Mouse (Mus musculus) embryonic stem cell, embryonic (primary cell): ENCODE data around the gene Hjurp.

Experiments
- CTCF ChIA-PET, 4 experiments: fragments of 300-600 bp in 2 of 4; fragments of 350-600 bp in 2 of 4; sonication (Branson Sonifier 250); formaldehyde crosslinking; loops; one replicate each; lab custom pipeline; 2022; ENCODE audit warnings: inconsistent platforms in 2 of 4; lab: Charles Lee
- POLR2A ChIA-PET, 4 experiments: fragments of 300-600 bp in 2 of 4; fragments of 350-600 bp in 2 of 4; sonication (Branson Sonifier 250); formaldehyde crosslinking; loops; one replicate each; lab custom pipeline; 2022; ENCODE audit warnings: antibody characterized with exemption in 4 of 4, inconsistent platforms in 1 of 4; lab: Charles Lee

Hjurp gene

GRCm38 (mm10) chr1:88301121-88302014 lies 23.9 kb upstream of the Hjurp start:
- POLR2A ChIA-PET, result interaction anchor here in 1 of 4 experiments (0.9 to 3.8 kb wide), 7 partner anchors 13 to 111 kb away, joined by 3 to 15 read pairs (median 3); partner anchors contain the start of genes Hjurp and Trpm8
- CTCF ChIA-PET, result interaction anchor here (0.5 to 4.4 kb wide), 25 partner anchors 9 to 419 kb away, joined by 3 to 73 read pairs (median 4); no protein-coding TSS in a partner anchor

DNA sequence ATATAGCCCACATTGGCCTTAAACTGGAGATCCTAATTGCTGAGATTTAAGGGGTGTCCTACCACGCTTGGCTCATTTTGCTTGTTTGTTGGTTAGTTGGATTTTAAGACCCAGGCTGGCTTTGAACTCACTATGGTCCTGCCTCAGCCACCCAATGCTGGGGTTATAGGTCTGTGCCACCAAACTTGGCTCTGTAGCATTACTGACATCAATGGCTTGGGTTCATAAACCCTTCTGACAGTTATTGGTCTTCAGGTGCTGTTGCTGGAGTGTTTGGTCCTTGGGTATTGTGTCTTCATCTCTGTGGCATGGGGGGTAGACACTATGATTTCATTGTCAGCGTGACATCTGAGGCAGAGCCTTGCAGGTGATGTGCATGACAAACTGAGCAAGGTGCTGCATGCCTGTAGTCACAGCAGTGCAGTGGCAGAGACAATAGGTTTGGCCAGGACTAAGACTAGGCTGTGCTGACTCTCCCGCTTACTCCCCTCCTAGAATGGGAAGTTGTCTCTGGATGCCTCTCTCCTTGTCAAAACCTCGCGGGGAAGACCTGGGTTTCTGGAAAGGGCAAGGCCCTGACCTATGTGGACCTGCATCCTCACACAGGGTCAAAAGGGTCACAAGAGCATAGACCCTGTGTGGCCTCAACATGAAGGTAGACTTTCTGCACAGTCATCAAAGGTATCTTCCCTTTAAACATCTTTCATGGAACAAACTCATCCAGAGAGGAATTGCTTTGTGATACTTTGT lies 23.0 kb upstream of the Hjurp start:
- POLR2A ChIA-PET, result interaction anchor here in 1 of 4 experiments (0.9 to 3.8 kb wide), 5 partner anchors 12 to 35 kb away, joined by 3 to 15 read pairs (median 3); partner anchors contain the start of genes Hjurp and Trpm8
- CTCF ChIA-PET, result interaction anchor here in 3 of 4 experiments (0.5 to 4.4 kb wide), 16 partner anchors 8 to 195 kb away, joined by 3 to 73 read pairs (median 9); no protein-coding TSS in a partner anchor

DNA sequence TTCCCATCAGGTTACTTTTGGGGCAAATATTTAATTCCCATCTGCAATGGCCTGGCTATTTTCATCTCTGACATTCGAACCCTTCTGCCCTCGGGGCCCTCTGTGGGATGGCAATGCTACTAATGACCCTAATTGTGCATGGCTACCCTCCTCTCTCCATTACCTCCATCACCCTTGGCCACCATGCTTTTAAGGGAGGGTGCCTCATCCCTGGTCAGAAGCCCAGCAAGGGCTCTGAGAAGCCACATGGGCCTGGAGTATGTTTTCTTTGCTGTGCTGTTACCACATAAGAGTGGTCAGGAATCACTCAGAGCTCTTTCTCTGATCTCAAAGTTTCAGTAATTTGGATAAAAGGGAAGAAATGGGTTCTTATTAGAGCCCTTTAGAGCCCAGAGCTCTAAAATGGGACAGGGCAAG lies 22.1 kb upstream of the Hjurp start:
- CTCF ChIA-PET, result interaction anchor here in 3 of 4 experiments (1.0 to 2.3 kb wide), 6 partner anchors 9 to 15 kb away, joined by 3 to 9 read pairs (median 6); no protein-coding TSS in a partner anchor

DNA sequence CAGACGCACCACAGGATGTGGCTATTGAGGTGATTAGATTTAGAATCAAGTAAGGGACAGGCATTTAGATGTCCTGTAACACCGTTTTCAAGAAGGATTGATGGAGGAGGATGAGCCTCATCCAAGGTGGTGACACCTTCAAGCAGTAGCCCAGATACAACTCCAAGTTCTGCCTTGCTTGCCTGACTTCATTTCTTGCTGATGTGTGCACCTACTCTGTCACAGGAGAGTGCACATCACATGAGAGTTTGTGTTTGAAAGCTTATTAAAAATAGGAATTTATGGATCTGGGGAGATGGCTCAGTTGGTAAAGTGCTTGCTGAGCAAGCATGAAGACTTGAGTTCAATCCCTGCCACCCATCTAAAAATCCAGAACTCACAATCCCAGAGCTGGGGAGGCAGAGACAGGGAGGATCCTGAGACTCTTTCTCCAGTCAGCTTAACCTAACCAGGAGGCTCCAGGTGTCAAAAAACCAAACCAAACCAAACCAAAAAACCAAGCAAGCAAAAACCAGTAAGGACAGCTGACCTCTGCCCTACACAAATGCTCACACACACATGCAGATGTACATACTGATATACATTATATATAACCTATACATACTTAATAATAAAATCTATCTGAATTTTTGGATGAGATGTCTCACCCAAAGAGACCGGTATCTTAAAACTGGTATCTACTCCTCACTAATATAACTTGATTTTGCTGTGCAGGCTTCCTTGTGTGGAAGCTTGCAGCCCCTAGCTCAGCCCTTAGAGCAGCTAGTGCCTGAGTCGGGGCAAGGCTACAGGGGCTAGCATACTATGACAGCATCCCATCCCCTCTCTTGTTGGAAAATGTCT lies 21.5 kb upstream of the Hjurp start:
- POLR2A ChIA-PET, result interaction anchor here in 1 of 4 experiments (1.0 to 1.4 kb wide), 2 partner anchors 9 to 22 kb away, joined by 3 read pairs; partner anchors contain the start of genes Hjurp and Trpm8
- CTCF ChIA-PET, result interaction anchor here in 3 of 4 experiments (1.0 to 3.0 kb wide), 7 partner anchors 9 to 14 kb away, joined by 3 to 18 read pairs (median 6); no protein-coding TSS in a partner anchor

More for the DNA sequence above, 22.1 kb upstream of the Hjurp start:
- POLR2A ChIA-PET, result interaction anchor here in 1 of 4 experiments (1.0 to 1.4 kb wide), 2 partner anchors 10 to 22 kb away, joined by 3 read pairs; partner anchors contain the start of genes Hjurp and Trpm8

- ChIA-PET CTCF (interaction anchor here in 2 of 4 experiments (1.0 to 3.0 kb wide), 5 partner anchors 8 to 13 kb away, joined by 3 to 18 read pairs (median 7); no protein-coding TSS in a partner anchor), POLR2A (interaction anchor here in 1 of 4 experiments (1.1 kb wide), 1 partner anchor 11 kb away, joined by 3 read pairs; no protein-coding TSS in a partner anchor)
These were observed 20.2 kb upstream of the Hjurp start for GRCm38 (mm10) chr1:88297480-88298258.

DNA sequence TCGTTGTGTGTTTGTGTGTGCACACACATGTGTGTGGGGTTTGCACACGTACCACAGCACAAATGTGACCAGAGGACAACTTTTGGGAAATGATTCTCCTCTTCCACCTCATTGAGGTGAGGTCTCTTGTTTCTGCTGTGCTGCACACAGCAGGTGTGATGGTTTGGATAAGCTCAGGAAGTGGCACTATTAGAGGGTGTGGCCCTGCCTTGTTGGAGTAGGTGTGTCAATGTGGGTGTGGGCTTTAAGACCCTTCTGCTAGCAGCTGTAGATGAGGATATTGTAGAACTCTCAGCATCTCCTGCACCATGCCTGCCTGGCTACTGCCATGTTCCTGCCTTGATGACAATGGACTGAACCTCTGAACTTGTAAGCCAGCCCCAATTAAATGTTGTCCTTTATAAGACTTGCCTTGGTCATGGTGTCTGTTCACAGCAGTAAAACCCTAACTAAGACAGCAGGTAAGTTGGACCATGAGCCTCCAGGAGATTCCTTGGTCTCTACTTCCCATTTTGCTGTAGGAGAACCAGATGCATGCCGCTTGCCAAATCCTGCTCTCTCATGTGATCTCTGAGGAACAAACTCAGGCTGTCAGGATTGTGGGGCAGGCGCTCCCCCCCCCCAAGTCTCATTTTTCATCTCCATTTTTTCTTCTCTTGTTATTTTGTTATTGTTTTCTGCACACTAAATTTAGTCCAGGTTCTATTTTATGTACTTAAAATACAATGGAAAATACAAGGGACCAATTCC lies 18.9 kb upstream of the Hjurp start:
- ChIA-PET POLR2A (interaction anchor here in 2 of 4 experiments (0.7 to 1.4 kb wide), 3 partner anchors 10 to 1988 kb away, joined by 3 to 4 read pairs (median 3); partner anchors contain the start of genes Hjurp (in 1 of the 2) and Trpm8 (in 1 of the 2)), CTCF (interaction anchor here in 3 of 4 experiments (0.6 to 3.3 kb wide), 6 partner anchors 9 to 373 kb away, joined by 3 to 18 read pairs (median 6); no protein-coding TSS in a partner anchor)

DNA sequence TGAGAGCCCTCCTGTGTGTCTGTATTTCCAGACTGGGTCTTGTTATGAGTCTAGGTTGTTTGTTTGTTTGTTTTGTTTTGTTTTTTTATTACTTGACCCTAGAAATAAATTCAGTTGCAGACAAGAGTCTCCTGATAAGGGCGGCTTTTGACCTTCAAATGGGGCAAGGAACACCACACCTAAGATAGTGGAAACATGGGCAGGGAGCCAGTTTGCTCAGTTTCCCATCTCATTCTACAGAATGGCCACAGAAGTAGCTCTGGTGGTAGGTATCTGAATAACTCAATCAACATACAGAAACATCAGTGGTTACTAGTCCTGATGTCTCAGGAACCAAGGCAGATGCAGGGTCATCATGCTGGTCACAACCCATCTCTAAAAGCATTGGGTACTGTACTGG lies 17.2 kb upstream of the Hjurp start:
- POLR2A ChIA-PET, result interaction anchor here in 1 of 4 experiments (0.8 kb wide), 1 partner anchor 16 kb away, joined by 3 read pairs; no protein-coding TSS in a partner anchor
- CTCF ChIA-PET, result interaction anchor here in 2 of 4 experiments (0.8 to 3.3 kb wide), 2 partner anchors 10 to 41 kb away, joined by 3 to 9 read pairs; no protein-coding TSS in a partner anchor

- ChIA-PET CTCF (interaction anchor here in 3 of 4 experiments (1.4 to 7.4 kb wide), 3 partner anchors 9 to 11 kb away, joined by 3 to 73 read pairs (median 4); no protein-coding TSS in a partner anchor), POLR2A (interaction anchor here in 2 of 4 experiments (1.1 to 1.7 kb wide), 3 partner anchors 14 to 35 kb away, joined by 3 to 10 read pairs (median 3); partner anchors contain the start of genes Hjurp (in 1 of the 2) and Trpm8 (in 1 of the 2))
These were observed 14.6 kb upstream of the Hjurp start for GRCm38 (mm10) chr1:88292057-88292456.

DNA sequence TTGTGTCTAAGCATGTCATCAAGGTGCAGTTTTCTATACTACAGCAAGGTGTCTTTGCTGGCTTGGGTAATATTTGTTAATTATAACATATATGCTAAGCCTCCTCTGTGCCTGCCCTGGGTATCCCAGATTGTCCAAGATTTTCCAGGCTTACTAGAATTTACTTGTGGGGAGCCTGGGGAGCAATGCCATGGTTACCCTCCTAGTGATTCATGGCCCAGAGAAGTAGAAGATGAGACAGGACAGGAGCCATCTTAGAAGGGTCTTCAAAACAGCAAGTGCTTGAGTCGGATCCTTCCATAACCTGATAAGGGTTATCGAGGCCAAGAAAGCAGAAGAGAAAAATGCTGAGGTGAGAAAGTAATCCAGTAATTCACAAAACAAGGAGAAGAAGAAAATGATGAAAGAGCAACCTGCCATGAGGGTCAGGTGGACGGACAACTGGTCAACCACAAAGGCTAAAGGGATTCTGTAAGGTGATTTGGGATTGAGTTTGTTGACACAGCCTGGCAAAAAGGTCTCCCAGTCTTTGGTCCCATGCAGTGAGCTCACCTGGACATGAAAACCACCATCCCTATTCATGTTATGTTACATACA lies 14.1 kb upstream of the Hjurp start:
- ChIA-PET CTCF (interaction anchor here in 3 of 4 experiments (1.3 to 7.4 kb wide), 5 partner anchors 10 to 35 kb away, joined by 3 to 73 read pairs (median 4); no protein-coding TSS in a partner anchor), POLR2A (interaction anchor here in 2 of 4 experiments (1.1 to 1.7 kb wide), 3 partner anchors 14 to 35 kb away, joined by 3 to 10 read pairs (median 3); partner anchors contain the start of genes Hjurp (in 1 of the 2) and Trpm8 (in 1 of the 2))

DNA sequence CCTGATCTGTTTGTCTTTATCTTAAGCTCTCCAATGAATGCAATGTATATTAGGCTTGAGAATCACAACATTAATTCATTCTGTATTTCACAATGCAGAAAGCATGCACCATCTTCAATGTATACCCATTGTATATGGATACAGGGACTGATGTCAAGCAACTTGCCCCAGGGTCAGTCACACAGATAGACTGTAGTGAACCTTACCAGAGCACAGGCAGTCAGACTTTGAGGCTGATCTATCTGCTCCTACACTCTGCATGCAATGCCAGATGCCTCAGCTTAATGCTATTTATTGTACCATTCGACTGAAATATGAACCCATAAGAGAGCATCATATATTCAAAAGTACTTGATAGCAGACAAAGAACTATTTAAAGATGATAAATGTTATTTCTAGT lies 13.1 kb upstream of the Hjurp start:
- POLR2A ChIA-PET, result interaction anchor here in 2 of 4 experiments (0.6 to 3.3 kb wide), 7 partner anchors 12 to 915 kb away, joined by 3 to 15 read pairs (median 5); partner anchors contain the start of genes Hjurp (in 1 of the 2) and Trpm8 (in 1 of the 2)
- CTCF ChIA-PET, result interaction anchor here (0.6 to 7.4 kb wide), 59 partner anchors 8 to 1610 kb away, joined by 3 to 73 read pairs (median 4); partner anchors contain the start of genes Hjurp (in 3 of the 4) and Trpm8 (in 3 of the 4)

DNA sequence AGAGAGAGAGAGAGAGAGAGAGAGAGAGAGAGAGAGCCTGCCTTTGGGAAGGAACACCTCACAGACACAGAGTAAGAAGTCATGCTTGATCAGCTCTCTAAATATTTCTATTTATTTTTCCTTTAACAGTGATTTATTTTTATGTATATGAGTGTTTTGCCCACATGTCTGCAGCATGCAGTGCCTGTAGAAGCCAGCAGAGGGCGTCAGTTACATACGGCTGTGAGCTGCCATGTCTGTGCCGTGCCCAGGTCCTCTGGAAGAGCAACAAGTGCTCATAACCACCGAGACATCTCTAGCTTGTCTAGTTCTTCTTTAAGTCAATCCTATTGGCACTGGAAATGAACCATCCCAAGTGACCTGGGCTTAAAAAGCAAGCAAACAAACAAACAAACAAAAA lies 12.5 kb upstream of the Hjurp start:
- POLR2A ChIA-PET, result interaction anchor here in 1 of 4 experiments (0.7 to 3.3 kb wide), 7 partner anchors 9 to 916 kb away, joined by 3 to 15 read pairs (median 5); partner anchors contain the start of genes Hjurp and Trpm8

DNA sequence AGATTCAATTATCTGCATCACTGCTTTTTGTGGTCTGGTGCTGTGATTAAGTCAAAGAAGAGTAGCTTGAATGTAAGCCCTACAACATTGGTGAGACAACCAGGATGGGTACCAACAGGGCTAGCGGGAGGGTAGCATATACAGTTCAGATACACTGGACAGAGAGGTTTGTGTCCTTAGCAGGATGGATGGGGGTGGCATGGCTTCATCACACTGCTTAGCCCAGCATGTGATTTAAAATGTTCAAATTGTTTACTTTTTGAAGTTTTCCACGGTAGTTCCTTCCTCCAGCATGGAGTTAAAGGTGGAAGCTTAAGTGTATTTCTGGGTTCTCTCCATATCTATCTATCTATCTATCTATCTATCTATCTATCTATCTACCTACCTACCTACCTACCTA lies 11.7 kb upstream of the Hjurp start:
- ChIA-PET POLR2A (interaction anchor here in 1 of 4 experiments (1.3 to 3.3 kb wide), 3 partner anchors 13 to 26 kb away, joined by 5 to 15 read pairs (median 8); no protein-coding TSS in a partner anchor), CTCF (interaction anchor here in 3 of 4 experiments (0.6 to 7.4 kb wide), 16 partner anchors 9 to 287 kb away, joined by 3 to 73 read pairs (median 6); partner anchors contain the start of genes Hjurp (in 2 of the 3) and Trpm8 (in 2 of the 3))

More for the DNA sequence above, 12.5 kb upstream of the Hjurp start:
- CTCF ChIA-PET, result interaction anchor here (0.6 to 7.4 kb wide), 58 partner anchors 9 to 1252 kb away, joined by 3 to 73 read pairs (median 4); partner anchors contain the start of genes Hjurp (in 3 of the 4) and Trpm8 (in 3 of the 4)

DNA sequence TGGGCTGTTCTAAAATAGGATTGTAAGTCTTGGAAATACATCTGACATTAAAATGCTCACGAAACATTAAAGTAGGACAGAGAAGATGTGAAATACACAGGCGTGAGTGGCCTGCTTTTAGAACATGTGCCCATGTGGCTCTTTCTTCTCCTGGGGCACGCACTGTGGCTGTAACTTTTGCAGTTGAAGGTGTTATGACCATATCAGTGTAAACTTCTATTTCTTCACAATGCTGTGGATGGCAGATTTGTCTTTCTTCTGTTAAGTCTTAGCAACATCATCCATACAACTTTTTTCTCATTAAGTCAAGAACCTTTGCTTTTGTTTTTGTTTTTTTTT lies 11.3 kb upstream of the Hjurp start:
- ChIA-PET CTCF (interaction anchor here in 3 of 4 experiments (0.6 to 7.4 kb wide), 10 partner anchors 11 to 286 kb away, joined by 3 to 73 read pairs (median 14); partner anchors contain the start of genes Hjurp (in 2 of the 3) and Trpm8 (in 2 of the 3)), POLR2A (interaction anchor here in 1 of 4 experiments (3.3 kb wide), 1 partner anchor 14 kb away, joined by 15 read pairs; no protein-coding TSS in a partner anchor)
